28 mouse cellular contexts compared by ENCODE assay signal in genomic region chr8:66413101-66413500, GRCm38 (mm10).
DNase-seq lines count a peak whose midpoint lies in the region; ATAC-seq and TF ChIP-seq lines count a peak whose summit lies in the region.
"Had no signal": no experiment of that assay in that cellular context is flagged by ENCODE, and none has a peak within 500 bp of the region (broad histone marks: within the 10 kb centered on the region; RNA-seq: fewer than 3 reads in every experiment).

No protein-coding gene starts in this region.

- no peak overlapping the region for H3K27ac ChIP-seq in forebrain, embryonic 14.5 days (ENCODE audit: low read depth, low read length)
- no peak overlapping the region for H3K27ac ChIP-seq in forebrain, embryonic 13.5 days
- H3K27ac ChIP-seq in kidney, embryonic 16.5 days (ENCODE audit: low read length): no peak overlapping the region
- no peak overlapping the region for H3K27ac ChIP-seq in lung, embryonic 14.5 days (ENCODE audit: low read depth)
- H3K27ac ChIP-seq: embryonic facial prominence, embryonic 15.5 days; forebrain, embryonic 12.5 days; hindbrain, embryonic 10.5 days; limb, embryonic 10.5 days; limb, embryonic 15.5 days; liver, embryonic 13.5 days; midbrain, embryonic 12.5 days had no signal

- no peak overlapping the region for H3K4me2 ChIP-seq in forebrain, embryonic 14.5 days (ENCODE audit: low read length)
- H3K4me2 ChIP-seq in forebrain, embryonic 13.5 days: no peak overlapping the region
- no peak overlapping the region for H3K4me2 ChIP-seq in kidney, embryonic 16.5 days (replicated peaks; ENCODE audit: low read depth, low read length)
- H3K4me2 ChIP-seq in lung, embryonic 14.5 days: no peak overlapping the region
- H3K4me2 ChIP-seq: embryonic facial prominence, embryonic 15.5 days; forebrain, embryonic 12.5 days; limb, embryonic 15.5 days; liver, embryonic 13.5 days; midbrain, embryonic 12.5 days had no signal

- no peak for TF ChIP-seq POLR2A in lung, adult 2 months (IDR thresholded peaks at IDR 0.05; ENCODE audit: borderline replicate concordance, extremely low read depth, low read depth, low read length)

- ATAC-seq in forebrain, embryonic 14.5 days: no peak
- ATAC-seq in forebrain, embryonic 13.5 days: no peak
- no peak for ATAC-seq in kidney, embryonic 16.5 days (ENCODE audit: low FRiP score, low TSS enrichment)
- ATAC-seq in lung, embryonic 14.5 days (ENCODE audit: insufficient read depth): no peak
- ATAC-seq: intestine, postnatal 0 days had no signal

- H3K9ac ChIP-seq in forebrain, embryonic 14.5 days (ENCODE audit: low read length): no peak overlapping the region
- no peak overlapping the region for H3K9ac ChIP-seq in forebrain, embryonic 13.5 days
- no peak overlapping the region for H3K9ac ChIP-seq in kidney, embryonic 16.5 days (replicated peaks; ENCODE audit: low read length)
- no peak overlapping the region for H3K9ac ChIP-seq in lung, embryonic 14.5 days
- H3K9ac ChIP-seq: embryonic facial prominence, embryonic 15.5 days; forebrain, embryonic 12.5 days; limb, embryonic 15.5 days; liver, embryonic 13.5 days; midbrain, embryonic 12.5 days had no signal

- TF ChIP-seq CTCF in lung, embryonic 14.5 days (IDR thresholded peaks at IDR 0.05; ENCODE audit: low read depth): no peak
- TF ChIP-seq CTCF in lung, adult 2 months (IDR thresholded peaks at IDR 0.05; ENCODE audit: insufficient read depth, low read length): no peak

- 58% methylated on average over 2 of the region's 2 CpGs for WGBS in forebrain, embryonic 14.5 days
- 63% methylated on average over 2 of the region's 2 CpGs for WGBS in forebrain, embryonic 13.5 days
- WGBS in kidney, embryonic 16.5 days: 62% methylated on average over 2 of the region's 2 CpGs
- WGBS in lung, embryonic 14.5 days: 50% methylated on average over 2 of the region's 2 CpGs
- 27% methylated on average over 2 of the region's 2 CpGs for WGBS in lung, adult 2 months

- no peaks in the 10 kb centered on the region for H3K9me3 ChIP-seq in forebrain, embryonic 14.5 days (replicated peaks; ENCODE audit: control insufficient read depth, low read length)
- no peaks in the 10 kb centered on the region for H3K9me3 ChIP-seq in forebrain, embryonic 13.5 days (replicated peaks)
- H3K9me3 ChIP-seq in kidney, embryonic 16.5 days (ENCODE audit: low read length): no peaks in the 10 kb centered on the region
- no peaks in the 10 kb centered on the region for H3K9me3 ChIP-seq in lung, embryonic 14.5 days (ENCODE audit: low read depth, low read length)
- H3K9me3 ChIP-seq: embryonic facial prominence, embryonic 15.5 days; forebrain, embryonic 12.5 days; hindbrain, embryonic 10.5 days; limb, embryonic 10.5 days; limb, embryonic 15.5 days; liver, embryonic 13.5 days; midbrain, embryonic 12.5 days had no signal

- H3K4me1 ChIP-seq in forebrain, embryonic 14.5 days (ENCODE audit: control insufficient read depth, insufficient read depth, low read length): no peaks in the 10 kb centered on the region
- no peaks in the 10 kb centered on the region for H3K4me1 ChIP-seq in forebrain, embryonic 13.5 days
- H3K4me1 ChIP-seq in kidney, embryonic 16.5 days (ENCODE audit: insufficient read depth, low read length): no peaks in the 10 kb centered on the region
- no peaks in the 10 kb centered on the region for H3K4me1 ChIP-seq in lung, embryonic 14.5 days (ENCODE audit: insufficient read depth)
- peaks cover 4% of the 10 kb centered on the region for H3K4me1 ChIP-seq in lung, adult 2 months (ENCODE audit: control insufficient read depth, insufficient read depth, low read length)
- H3K4me1 ChIP-seq: embryonic facial prominence, embryonic 15.5 days; forebrain, embryonic 12.5 days; hindbrain, embryonic 10.5 days; limb, embryonic 10.5 days; limb, embryonic 15.5 days; liver, embryonic 13.5 days; midbrain, embryonic 12.5 days had no signal

- no peak overlapping the region for H3K4me3 ChIP-seq in forebrain, embryonic 14.5 days (ENCODE audit: low read depth, low read length)
- H3K4me3 ChIP-seq in forebrain, embryonic 13.5 days: no peak overlapping the region
- H3K4me3 ChIP-seq in kidney, embryonic 16.5 days (ENCODE audit: low read length): no peak overlapping the region
- H3K4me3 ChIP-seq in lung, embryonic 14.5 days (ENCODE audit: low read depth, low read length): no peak overlapping the region
- no peak overlapping the region for H3K4me3 ChIP-seq in lung, adult 2 months (replicated peaks; ENCODE audit: extremely low read depth, low read depth, low read length)
- H3K4me3 ChIP-seq: embryonic facial prominence, embryonic 15.5 days; forebrain, embryonic 12.5 days; hindbrain, embryonic 10.5 days; limb, embryonic 10.5 days; limb, embryonic 15.5 days; liver, embryonic 13.5 days; midbrain, embryonic 12.5 days had no signal

- no peaks in the 10 kb centered on the region for H3K36me3 ChIP-seq in forebrain, embryonic 14.5 days (ENCODE audit: control insufficient read depth, insufficient read depth, low read length)
- no peaks in the 10 kb centered on the region for H3K36me3 ChIP-seq in forebrain, embryonic 13.5 days (ENCODE audit: poor library complexity, severe bottlenecking)
- no peaks in the 10 kb centered on the region for H3K36me3 ChIP-seq in kidney, embryonic 16.5 days (ENCODE audit: insufficient read depth, low read length)
- no peaks in the 10 kb centered on the region for H3K36me3 ChIP-seq in lung, embryonic 14.5 days (ENCODE audit: insufficient read depth)
- H3K36me3 ChIP-seq: embryonic facial prominence, embryonic 15.5 days; forebrain, embryonic 12.5 days; hindbrain, embryonic 10.5 days; limb, embryonic 10.5 days; limb, embryonic 15.5 days; liver, embryonic 13.5 days; midbrain, embryonic 12.5 days had no signal

- H3K27me3 ChIP-seq in forebrain, embryonic 14.5 days (replicated peaks; ENCODE audit: control insufficient read depth, insufficient read depth, low read length): no peaks in the 10 kb centered on the region
- H3K27me3 ChIP-seq in forebrain, embryonic 13.5 days: no peaks in the 10 kb centered on the region
- no peaks in the 10 kb centered on the region for H3K27me3 ChIP-seq in kidney, embryonic 16.5 days (ENCODE audit: insufficient read depth, low read length)
- no peaks in the 10 kb centered on the region for H3K27me3 ChIP-seq in lung, embryonic 14.5 days (ENCODE audit: insufficient read depth, low read length)
- H3K27me3 ChIP-seq: embryonic facial prominence, embryonic 15.5 days; forebrain, embryonic 12.5 days; limb, embryonic 15.5 days; liver, embryonic 13.5 days; midbrain, embryonic 12.5 days had no signal

- peak; percentile 43 for DNase-seq in forebrain, embryonic 14.5 days (ENCODE audit: low spot score)
- peak; percentile 15 for DNase-seq in kidney, adult 11 months
- DNase-seq in lung, embryonic 14.5 days: peak; percentile 19
- DNase-seq in lung, adult 2 months: no peak
- DNase-seq in Muller cell, postnatal 12 days (ENCODE audit: inconsistent ontology term): peak; percentile 48
- no peak for DNase-seq in heart, adult 9 months (ENCODE audit: low spot score in 2 of 2)
- DNase-seq: adrenal gland, postnatal 14 days; cerebellum, adult 18-20 months; cerebellum, postnatal 10 days; gastrocnemius, postnatal 10 days; heart, postnatal 14 days; layer of hippocampus, postnatal 36 days; liver, embryonic 13.5 days; lung, adult 18-20 months; lung, postnatal 36 days; retina, postnatal 1 day; right cerebral cortex, postnatal 25 days; thymus, adult 2 months; thymus, postnatal 36 days had no signal

Comparison
In these comparisons a context has a peak if more than half of its experiments do, and no peak if none do; other contexts are left out.
1. DNase-seq: peak in forebrain, embryonic 14.5 days (single experiment), kidney, adult 11 months (single experiment), lung, embryonic 14.5 days (single experiment) and Muller cell, postnatal 12 days (single experiment); none in lung, adult 2 months (single experiment) and heart, adult 9 months (0 of 2).